Mouse (Mus musculus): ENCODE results near the gene Txnl4b. TPM values are rescaled to one million over a fixed set of nuclear protein-coding genes. Genes with fewer than 3 reads are reported as not detected.

The Txnl4b gene
- total and polyA plus RNA-seq, 2 experiments from 2014 or later: 10.0 to 33.5 TPM

DNA sequence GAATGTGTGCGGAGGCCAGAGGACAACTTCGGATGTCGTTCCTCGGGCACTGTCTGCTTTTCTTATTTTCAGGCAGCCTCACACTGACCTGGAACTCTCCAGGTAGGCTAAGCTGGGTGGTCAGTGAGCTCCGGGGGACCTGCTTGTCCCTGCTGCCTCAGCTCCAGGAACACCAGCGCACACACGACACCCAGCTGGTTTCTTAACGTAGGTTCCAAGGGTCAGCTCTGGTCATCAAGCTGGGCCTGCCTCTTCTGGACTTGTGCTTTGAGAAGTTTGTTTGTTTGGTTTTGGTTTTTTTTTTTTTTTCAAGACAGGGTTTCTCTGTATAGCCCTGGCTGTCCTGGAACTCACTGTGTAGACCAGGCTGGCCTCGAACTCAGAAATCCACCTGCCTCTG, 25.2 kb downstream of the Txnl4b start:
- DNase-seq (ENCODE audit: low spot score): no peak
- Histone ChIP-seq H3K9ac (replicated peaks; ENCODE audit: low read length, poor library complexity, severe bottlenecking) (no peak overlapping the region), H3K36me3 (ENCODE audit: insufficient read depth, low read length) (peaks cover 13% of the 10 kb centered on the region; the same call in 1 of the 2 replicates), H3K4me1 (ENCODE audit: insufficient read depth, low read length) (no peaks in the 10 kb centered on the region), H3K9me3 (ENCODE audit: low read length) (no peaks in the 10 kb centered on the region), H3K27ac (ENCODE audit: low read depth, low read length) (no peak overlapping the region), H3K27me3 (ENCODE audit: insufficient read depth, low read length) (no peaks in the 10 kb centered on the region), H3K4me2 (ENCODE audit: low read depth, low read length, poor library complexity, severe bottlenecking) (no peak overlapping the region), H3K4me3 (ENCODE audit: low read depth, low read length) (no peak overlapping the region)
- WGBS: 89% methylated on average over 9 of the region's 9 CpGs
- no peak for TF ChIP-seq CTCF (IDR thresholded peaks at IDR 0.05)
- no peak for ATAC-seq (ENCODE audit: low FRiP score)

DNA sequence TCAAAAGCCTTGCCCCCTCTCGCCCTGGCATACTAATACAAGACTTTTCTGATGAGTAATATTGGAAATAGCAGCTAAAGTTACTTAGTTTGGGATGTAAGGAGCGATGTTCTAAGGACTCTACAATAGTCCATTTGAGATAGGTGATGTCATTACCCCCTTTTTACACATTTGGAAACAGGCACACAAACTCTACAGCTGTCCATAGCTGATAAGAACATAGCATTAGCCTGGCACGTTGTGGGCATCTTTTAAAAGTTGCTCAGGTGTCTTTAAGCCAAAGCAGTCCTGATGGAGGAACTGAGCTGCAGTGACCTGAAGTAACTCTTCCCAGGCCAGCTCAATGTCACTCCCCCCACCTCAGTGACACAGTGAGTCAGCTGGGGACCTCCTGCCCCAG, 25.7 kb downstream of the Txnl4b start:
- H3K4me2 ChIP-seq (ENCODE audit: low read depth, low read length, poor library complexity, severe bottlenecking): no peak overlapping the region
- DNase-seq (ENCODE audit: low spot score) (no peak), ATAC-seq (ENCODE audit: low FRiP score) (no peak)
- H3K4me1 ChIP-seq (ENCODE audit: insufficient read depth, low read length): no peaks in the 10 kb centered on the region
- H3K4me3 ChIP-seq (ENCODE audit: low read depth, low read length): no peak overlapping the region
- WGBS: 88% methylated on average over 3 of the region's 3 CpGs
- no peak overlapping the region for H3K9ac ChIP-seq (replicated peaks; ENCODE audit: low read length, poor library complexity, severe bottlenecking)
- H3K9me3 ChIP-seq (ENCODE audit: low read length): no peaks in the 10 kb centered on the region
- no peaks in the 10 kb centered on the region for H3K27me3 ChIP-seq (ENCODE audit: insufficient read depth, low read length)
- H3K36me3 ChIP-seq (ENCODE audit: insufficient read depth, low read length): peaks cover 13% of the 10 kb centered on the region; the same call in 1 of the 2 replicates
- H3K27ac ChIP-seq (ENCODE audit: low read depth, low read length): no peak overlapping the region
- no peak for TF ChIP-seq CTCF (IDR thresholded peaks at IDR 0.05)

DNA sequence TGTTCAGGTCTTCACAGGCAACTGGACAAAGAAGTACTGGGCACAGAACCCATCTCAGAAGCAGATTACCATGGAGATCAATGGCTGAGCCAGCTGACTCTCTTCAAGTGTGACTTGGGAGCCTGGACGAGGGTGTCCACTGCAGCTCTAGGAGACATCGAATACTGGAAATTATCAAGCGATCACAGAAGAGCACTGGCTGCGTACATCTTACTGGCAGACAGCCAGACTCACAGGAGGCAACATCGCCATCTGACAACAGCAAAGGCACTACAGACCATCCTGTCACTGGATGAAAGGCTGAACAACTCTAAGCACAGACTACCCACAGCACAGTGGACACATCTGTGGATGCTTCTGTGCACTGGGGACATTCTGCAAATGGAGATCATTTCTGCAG, 26.5 kb downstream of the Txnl4b start:
- TF ChIP-seq CTCF (IDR thresholded peaks at IDR 0.05): no peak
- peaks cover 13% of the 10 kb centered on the region; the same call in 1 of the 2 replicates for H3K36me3 ChIP-seq (ENCODE audit: insufficient read depth, low read length)
- DNase-seq (ENCODE audit: low spot score): peak; percentile 3
- no peak for ATAC-seq (ENCODE audit: low FRiP score)
- H3K4me2 ChIP-seq (ENCODE audit: low read depth, low read length, poor library complexity, severe bottlenecking): no peak overlapping the region
- H3K4me3 ChIP-seq (ENCODE audit: low read depth, low read length): no peak overlapping the region
- 87% methylated on average over 5 of the region's 5 CpGs for WGBS
- no peaks in the 10 kb centered on the region for H3K4me1 ChIP-seq (ENCODE audit: insufficient read depth, low read length)
- no peak overlapping the region for H3K27ac ChIP-seq (ENCODE audit: low read depth, low read length)
- H3K27me3 ChIP-seq (ENCODE audit: insufficient read depth, low read length): no peaks in the 10 kb centered on the region
- no peaks in the 10 kb centered on the region for H3K9me3 ChIP-seq (ENCODE audit: low read length)
- no peak overlapping the region for H3K9ac ChIP-seq (replicated peaks; ENCODE audit: low read length, poor library complexity, severe bottlenecking)

DNA sequence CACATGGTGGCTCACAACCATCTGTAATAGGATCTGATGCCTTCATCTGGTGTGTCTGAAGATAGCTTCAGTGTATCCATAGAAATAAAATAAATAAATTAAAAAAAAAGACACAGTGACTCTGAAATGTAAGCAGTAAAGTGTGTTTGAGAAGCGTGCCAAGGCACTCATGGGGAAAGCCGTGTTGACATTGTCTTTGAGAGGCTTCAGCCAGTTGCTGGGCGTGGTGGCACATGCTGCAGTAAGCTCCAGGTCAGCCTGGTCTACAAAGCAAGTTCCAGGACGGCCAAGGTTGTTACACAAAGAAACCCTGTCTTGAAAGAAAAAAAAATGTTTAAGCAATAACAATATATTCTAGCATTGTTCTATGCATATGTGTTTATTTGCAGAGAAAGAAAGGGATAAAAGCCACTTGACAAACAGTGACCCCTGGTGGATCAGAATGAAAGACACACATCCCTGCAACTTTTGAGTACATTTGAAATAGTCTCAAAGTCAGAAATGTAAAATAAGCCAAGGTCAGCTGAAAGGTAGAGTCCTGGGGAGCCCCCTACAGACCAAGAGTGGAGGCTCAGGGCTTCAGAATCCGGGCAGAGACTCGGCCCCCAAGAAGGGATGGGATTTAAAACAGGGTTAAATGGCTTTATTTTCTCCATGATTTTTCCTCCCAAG, 27.6 kb downstream of the Txnl4b start:
- WGBS: 73% methylated on average over 6 of the region's 6 CpGs
- peak; percentile 37 for DNase-seq (ENCODE audit: low spot score)
- peak; percentile 77 for TF ChIP-seq CTCF (IDR thresholded peaks at IDR 0.05)

GRCm38 (mm10) chr8:109595854-109596253, 30.2 kb downstream of the Txnl4b start:
- peak; percentile 78 for TF ChIP-seq CTCF (IDR thresholded peaks at IDR 0.05)
- DNase-seq (ENCODE audit: low spot score) (peak; percentile 38), ATAC-seq (ENCODE audit: low FRiP score) (no peak)
- 55% methylated on average over 8 of the region's 8 CpGs for WGBS
- Histone ChIP-seq H3K36me3 (ENCODE audit: insufficient read depth, low read length) (peaks cover 19% of the 10 kb centered on the region), H3K4me3 (ENCODE audit: low read depth, low read length) (no peak overlapping the region), H3K9ac (replicated peaks; ENCODE audit: low read length, poor library complexity, severe bottlenecking) (no peak overlapping the region), H3K4me1 (ENCODE audit: insufficient read depth, low read length) (no peaks in the 10 kb centered on the region), H3K27me3 (ENCODE audit: insufficient read depth, low read length) (no peaks in the 10 kb centered on the region), H3K4me2 (ENCODE audit: low read depth, low read length, poor library complexity, severe bottlenecking) (no peak overlapping the region), H3K9me3 (ENCODE audit: low read length) (no peaks in the 10 kb centered on the region), H3K27ac (ENCODE audit: low read depth, low read length) (no peak overlapping the region)

More for the DNA sequence above, 27.6 kb downstream of the Txnl4b start:
- Histone ChIP-seq H3K9me3 (ENCODE audit: low read length) (no peaks in the 10 kb centered on the region), H3K9ac (replicated peaks; ENCODE audit: low read length, poor library complexity, severe bottlenecking) (no peak overlapping the region), H3K4me2 (ENCODE audit: low read depth, low read length, poor library complexity, severe bottlenecking) (no peak overlapping the region), H3K4me1 (ENCODE audit: insufficient read depth, low read length) (no peaks in the 10 kb centered on the region), H3K27ac (ENCODE audit: low read depth, low read length) (no peak overlapping the region), H3K36me3 (ENCODE audit: insufficient read depth, low read length) (peaks cover 13% of the 10 kb centered on the region), H3K27me3 (ENCODE audit: insufficient read depth, low read length) (no peaks in the 10 kb centered on the region), H3K4me3 (ENCODE audit: low read depth, low read length) (no peak overlapping the region)
- ATAC-seq (ENCODE audit: low FRiP score): no peak

DNA sequence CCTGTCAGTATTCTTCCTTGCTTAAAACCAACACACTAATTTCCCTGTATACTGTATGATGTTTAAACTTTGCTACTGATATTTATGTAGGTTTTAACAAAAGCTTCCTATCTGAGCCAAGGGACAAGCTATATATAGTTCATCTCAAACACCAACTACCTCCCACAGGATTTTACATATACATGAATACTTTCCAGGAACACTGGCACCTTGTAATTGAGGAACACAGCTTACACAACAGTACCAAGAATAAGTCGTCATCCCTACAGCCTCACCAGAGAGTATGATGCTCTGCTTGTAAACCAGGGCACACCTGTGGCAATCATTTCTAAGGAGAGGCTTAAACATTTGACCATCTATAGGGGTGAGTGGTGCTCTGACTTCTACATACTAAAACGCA, 41.0 kb downstream of the Txnl4b start:
- H3K4me1 ChIP-seq (ENCODE audit: insufficient read depth, low read length): 0 out of 2 replicates have a peak, but pooled peaks cover 4% of the 10 kb centered on the region
- H3K27me3 ChIP-seq (ENCODE audit: insufficient read depth, low read length): no peaks in the 10 kb centered on the region
- no peak overlapping the region for H3K27ac ChIP-seq (ENCODE audit: low read depth, low read length)
- H3K36me3 ChIP-seq (ENCODE audit: insufficient read depth, low read length): 0 out of 2 replicates have a peak, but pooled peaks cover 5% of the 10 kb centered on the region
- H3K9me3 ChIP-seq (ENCODE audit: low read length): no peaks in the 10 kb centered on the region
- no peak for ATAC-seq (ENCODE audit: low FRiP score)
- WGBS: 86% methylated on average over 2 of the region's 2 CpGs
- no peak overlapping the region for H3K4me2 ChIP-seq (ENCODE audit: low read depth, low read length, poor library complexity, severe bottlenecking)
- H3K4me3 ChIP-seq (ENCODE audit: low read depth, low read length): no peak overlapping the region
- no peak for DNase-seq (ENCODE audit: low spot score)
- no peak for TF ChIP-seq CTCF (IDR thresholded peaks at IDR 0.05)
- no peak overlapping the region for H3K9ac ChIP-seq (replicated peaks; ENCODE audit: low read length, poor library complexity, severe bottlenecking)
